Mouse (Mus musculus): ENCODE data around the gene Tmco4.
"Not testable (repeated sequence)": the region's sequence is repeated elsewhere in the genome, so short reads cannot be mapped to it uniquely, and the experiment has no call there.

The Tmco4 gene

DNA sequence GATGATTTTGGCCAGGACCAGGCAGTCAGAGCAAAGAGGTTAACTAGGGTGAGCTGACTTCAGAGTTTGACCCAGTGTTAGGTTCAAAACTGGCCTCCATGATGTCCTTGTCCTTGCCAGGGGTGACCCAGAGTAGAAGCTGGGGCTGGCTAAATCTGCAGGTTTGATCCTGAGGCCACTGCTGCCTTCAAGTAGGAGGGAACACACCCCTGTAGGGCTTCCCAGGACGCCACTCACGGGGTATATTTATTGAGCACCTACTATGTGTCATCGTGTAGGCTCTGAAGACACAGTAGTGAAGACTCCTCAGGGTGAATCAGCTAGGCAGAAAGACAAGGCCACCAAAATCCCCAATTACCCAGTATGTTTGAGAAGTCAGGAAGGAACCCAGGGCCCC lies 1.0 kb downstream of the Tmco4 start:
- DNase-seq (ENCODE audit: low spot score) = no peak

DNA sequence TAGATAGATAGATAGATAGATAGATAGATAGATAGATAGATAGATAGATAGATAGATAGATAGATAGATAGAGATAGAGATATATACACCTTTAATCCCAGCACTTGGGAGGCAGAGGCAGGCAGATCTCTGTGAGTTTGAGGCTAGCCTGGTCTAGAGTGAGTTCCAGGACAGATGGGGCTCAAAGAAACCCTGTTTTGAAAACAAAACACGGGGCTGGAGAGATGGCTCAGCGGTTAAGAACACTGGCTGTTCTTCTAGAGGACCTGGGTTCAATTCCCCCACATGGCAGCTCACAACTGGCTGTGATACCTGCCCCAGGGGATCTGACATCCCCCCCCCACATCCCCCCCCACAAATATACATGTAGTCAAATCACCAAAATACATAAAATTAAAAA lies 1.9 kb downstream of the Tmco4 start:
- not testable (repeated sequence) for DNase-seq (ENCODE audit: low spot score)

DNA sequence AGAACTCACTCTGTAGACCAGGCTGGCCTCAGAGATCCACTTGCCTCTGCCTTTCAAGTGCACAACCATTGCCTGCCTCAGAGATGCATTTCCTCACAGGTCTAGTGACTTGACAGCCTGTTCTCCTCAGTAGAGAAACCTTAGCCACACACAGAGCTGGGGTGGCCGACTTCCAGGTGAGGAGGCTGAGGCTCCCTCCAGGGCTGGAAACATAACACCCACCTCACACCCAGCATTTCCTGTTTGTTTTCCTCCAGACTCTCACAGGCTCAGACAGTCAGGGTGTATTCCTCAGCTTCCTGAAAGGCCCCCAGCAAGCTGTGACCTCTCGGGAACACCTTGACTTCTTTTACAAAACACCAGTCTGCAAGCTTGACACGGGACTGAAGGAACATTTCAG lies 2.5 kb downstream of the Tmco4 start:
- no peak for DNase-seq (ENCODE audit: low spot score)

DNA sequence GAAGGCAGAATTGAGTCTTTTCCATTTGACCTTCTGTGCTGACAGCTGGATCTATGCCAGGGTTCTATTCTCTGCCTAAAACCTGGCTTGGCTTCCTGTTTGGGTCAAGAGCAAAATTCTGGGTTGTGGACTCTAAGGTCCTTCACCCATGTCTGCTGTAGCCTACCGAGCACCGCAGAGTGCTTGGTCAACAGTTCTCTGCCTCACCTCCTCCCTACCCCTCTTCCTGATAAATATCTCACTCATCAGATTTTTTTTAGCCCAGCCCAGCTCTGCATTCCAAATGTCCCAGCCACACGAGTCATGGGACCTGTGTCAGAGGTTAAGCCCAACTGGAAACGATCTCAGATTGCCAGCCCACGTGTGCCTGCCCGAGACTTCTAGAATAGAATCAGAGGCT lies 3.4 kb downstream of the Tmco4 start:
- DNase-seq (ENCODE audit: low spot score) = no peak

DNA sequence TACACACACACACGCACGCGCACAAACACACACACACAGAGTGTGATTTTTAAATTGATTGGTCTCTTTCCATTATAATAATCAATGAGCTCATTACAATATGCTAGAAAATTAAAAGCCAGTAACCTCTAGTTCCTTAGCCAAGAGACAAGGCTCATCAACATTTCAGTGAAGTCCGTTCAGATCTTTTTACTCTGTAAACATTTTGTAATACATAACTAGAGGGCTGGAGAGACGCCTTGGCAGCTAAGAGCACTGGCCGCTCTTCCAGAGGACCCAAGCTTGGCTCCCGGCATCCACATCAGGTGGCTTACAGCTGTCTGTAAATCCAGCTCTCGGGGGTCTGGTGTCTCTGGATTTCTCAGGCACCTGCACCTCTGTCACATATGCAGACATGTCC lies 7.3 kb downstream of the Tmco4 start:
- DNase-seq (ENCODE audit: low spot score) = no peak

DNA sequence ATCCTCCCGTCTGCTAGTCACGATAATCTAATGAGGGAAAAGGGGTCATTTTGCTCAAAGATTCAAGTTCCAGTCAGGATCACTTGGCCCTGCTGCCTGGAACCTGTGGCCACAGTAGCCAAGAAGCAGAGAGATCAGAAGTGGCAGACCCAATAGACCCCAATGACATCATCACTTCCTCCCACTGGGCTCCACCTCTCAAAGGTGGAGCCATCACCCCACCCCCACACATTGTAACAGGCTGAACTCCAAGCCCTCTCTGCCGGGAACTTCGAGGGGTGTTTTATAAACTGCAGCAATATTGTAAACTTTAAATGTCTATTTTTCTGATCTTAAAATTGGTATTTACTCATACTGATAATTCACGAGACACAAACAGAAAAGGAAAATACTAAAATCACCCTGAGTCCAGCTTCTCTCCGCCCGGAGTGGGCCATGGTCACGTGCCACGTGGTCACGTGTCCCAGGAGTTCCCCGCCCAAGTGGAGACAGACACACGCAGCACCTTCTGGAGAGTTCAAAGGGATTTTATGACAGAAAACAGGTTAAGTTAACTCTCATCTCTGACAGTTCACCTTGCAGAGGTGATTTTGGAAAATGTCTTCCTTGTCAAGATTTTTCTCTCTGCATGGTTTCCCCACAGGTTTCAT lies 8.2 kb downstream of the Tmco4 start:
- no peak for DNase-seq (ENCODE audit: low spot score)

DNA sequence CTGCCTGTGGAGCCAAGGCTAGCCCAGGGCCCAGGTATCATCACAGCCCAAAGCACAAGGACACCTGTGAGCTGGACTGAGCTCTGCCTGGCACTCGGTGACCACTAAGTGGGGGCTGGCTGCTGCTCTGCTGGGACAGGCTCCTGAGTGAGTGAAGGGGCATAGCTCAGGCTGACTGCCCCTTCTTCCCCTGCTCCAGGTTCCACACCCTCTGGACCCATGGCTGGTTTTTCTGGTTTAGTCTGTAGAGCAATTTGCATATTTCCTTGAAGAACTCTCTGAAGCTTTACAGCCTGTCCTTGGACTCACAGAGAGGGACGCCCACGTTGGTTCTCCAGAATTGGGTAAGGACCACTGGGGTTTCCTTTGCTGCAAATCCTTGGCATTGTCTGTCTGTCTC lies 10.7 kb downstream of the Tmco4 start:
- DNase-seq (ENCODE audit: low spot score) = no peak

DNA sequence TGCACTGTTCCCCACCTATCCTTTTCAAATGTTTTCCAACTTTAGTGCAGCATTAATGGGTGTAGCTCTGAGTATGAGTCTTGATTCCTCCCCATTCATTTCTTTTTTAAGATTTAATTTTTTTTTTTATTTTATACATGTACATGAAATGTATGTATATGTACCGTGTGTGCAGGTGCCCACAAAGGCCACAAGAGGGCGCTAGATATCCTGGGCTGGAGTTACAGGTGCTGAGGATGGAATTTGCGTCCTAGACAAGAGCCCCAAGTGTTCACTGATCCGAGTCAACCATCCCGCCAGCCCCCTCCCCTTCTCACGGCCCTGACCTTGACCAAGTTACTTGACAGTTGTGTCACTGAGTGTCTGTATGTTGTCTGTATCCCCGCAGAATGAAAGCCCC lies 12.1 kb downstream of the Tmco4 start:
- no peak for DNase-seq (ENCODE audit: low spot score)

DNA sequence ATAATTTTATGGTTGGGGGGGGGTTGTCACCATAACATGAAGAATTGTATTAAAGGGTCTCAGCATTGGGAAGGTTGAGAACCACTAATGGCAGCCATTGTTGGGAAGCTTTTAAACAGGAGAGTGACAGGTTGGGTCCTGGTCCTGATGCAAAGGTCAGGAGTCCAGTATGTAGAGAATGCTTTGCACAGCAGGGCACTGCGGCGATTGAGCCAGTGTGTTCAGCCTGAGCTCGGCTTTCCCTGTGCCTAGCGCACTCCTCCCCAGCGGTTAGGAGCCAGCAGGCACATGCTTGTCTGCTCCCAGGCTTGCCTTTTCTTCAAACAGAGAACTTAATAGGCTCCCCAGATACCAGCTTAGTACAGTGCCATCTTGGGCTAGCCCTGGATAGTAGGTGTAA lies 13.6 kb downstream of the Tmco4 start:
- no peak for DNase-seq (ENCODE audit: low spot score)

DNA sequence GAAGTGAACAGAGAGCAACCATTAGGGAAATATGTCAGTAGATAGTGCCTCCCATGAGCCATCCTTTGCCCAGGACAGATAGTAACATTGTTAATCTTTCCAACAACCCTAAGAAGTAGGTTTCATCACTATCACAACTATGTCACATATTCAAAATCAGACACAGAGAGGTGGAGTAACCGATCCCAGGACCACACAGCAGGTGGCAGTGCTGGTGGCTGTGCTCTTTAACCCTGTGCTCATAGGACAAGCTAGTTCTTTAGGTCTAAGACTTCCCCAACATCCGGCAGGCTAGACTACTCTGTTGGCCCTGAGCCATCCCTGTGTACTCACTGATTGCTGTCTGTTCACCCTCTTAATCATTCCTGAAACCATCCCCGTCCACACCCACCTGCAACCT lies 21.7 kb downstream of the Tmco4 start:
- DNase-seq (ENCODE audit: low spot score) = no peak

DNA sequence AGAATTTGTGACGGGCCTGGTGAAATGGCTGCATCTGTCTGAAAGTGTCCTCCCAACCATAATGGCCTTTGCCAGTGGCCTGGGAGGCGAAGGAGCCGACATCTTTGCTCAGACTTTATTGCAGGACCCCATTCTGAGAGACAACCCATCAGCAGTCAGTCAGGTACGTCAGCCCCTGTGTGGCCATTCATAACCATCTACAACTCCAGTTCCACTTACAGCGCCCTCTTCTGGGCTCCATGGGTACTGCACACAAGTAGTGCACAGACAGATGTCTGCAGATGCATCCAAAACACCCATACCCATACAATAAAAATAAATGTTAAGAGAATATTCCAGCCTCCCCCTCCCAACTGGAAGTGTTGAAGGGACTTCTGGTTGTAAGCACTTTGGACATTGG lies 23.7 kb downstream of the Tmco4 start:
- peak; percentile 27 for DNase-seq (ENCODE audit: low spot score)

DNA sequence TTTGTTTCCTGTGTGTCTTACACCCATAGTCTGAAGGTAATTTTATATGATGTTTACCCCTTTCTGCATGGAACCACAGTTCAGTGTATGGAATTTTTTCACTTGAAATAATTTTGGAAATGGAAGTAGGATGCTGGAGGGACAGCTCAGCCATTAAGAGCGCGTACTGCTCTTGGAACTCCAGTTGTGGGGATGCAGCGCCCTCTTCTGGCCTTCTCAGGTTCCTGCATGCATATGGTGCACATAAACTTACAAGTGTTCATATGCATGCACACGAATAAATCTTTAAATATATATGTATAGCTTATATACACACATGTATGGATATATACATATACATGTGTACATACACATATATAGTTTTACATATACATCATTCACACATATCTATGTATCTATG lies 24.4 kb downstream of the Tmco4 start:
- DNase-seq (ENCODE audit: low spot score) = peak; percentile 18

DNA sequence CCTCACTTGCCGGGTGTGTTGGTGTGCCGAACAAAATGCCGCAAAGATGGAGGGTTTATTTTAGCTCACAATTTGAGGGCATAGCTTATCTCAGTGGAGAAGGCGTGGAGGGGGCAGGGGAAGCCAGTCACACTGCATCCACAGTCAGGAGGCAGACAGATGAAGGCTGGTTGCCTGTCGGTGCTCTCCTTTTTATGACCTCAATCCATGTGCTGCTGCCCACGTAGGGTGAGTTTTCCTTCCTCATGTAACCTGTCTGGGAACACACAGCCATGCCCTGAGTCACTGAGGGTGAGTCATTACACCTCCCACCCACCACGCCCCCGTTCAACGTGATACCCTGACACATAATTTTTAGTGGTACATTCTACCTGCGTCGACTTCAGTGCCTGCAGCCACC lies 25.9 kb downstream of the Tmco4 start:
- no peak for DNase-seq (ENCODE audit: low spot score)

DNA sequence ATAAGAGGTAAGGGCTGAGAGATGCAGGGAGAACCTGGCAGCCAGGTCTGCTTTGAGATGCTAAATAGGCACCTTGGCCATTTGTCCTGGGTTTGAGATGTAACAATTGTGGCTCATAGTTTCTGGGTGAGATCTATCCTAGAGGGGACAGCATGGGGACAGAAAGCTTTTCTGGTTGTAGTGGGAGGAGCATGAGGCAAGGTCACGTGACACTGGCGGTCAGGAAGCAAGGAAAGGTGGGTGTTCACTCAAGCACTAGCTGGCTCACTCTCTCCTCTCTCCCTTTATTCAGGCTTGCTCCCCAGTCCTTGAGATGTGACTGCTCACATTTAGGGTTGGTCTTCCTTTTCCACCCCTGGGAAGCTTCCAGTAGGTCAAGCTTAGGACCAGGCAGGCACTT lies 28.3 kb downstream of the Tmco4 start:
- DNase-seq (ENCODE audit: low spot score) = no peak

DNA sequence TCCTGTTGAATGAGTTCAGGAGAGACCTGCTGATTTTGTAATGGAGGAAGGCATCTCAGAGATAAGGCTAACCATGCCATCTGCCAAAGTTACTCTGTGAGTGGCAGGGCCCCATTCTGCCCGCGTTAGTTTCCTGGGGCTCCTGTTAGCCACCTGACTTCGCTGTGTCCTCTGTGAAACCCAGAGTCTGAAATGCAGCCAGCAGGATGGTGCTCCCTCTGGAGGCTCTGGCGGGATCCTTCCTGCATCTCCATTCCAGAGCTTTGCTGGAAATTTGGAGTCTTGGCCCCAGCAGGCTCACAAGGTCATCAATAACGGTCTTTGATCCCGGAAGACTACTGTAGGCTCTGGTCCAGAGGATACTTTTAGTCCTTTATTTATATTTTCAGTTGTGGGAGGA lies 28.7 kb downstream of the Tmco4 start:
- DNase-seq (ENCODE audit: low spot score) = no peak

DNA sequence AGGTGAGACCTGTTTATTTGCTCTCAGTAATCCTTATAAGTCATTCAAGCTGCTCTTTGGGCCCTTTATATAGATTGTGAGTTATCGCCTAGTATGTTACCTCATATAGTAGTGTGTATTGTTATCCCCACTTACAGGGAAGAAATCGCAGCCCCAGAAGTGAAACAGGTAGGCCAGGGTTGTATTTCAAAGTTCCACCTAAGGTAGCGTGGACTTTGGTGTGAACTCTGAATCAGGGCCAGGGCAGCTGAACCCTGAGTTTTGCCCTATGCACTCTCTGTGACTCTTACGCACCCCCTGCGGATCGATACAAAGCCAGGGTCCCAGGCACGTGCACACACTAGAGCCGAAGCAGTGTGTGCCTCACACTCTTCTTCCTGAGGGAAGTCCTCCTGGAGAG lies 31.4 kb downstream of the Tmco4 start:
- DNase-seq (ENCODE audit: low spot score) = no peak

DNA sequence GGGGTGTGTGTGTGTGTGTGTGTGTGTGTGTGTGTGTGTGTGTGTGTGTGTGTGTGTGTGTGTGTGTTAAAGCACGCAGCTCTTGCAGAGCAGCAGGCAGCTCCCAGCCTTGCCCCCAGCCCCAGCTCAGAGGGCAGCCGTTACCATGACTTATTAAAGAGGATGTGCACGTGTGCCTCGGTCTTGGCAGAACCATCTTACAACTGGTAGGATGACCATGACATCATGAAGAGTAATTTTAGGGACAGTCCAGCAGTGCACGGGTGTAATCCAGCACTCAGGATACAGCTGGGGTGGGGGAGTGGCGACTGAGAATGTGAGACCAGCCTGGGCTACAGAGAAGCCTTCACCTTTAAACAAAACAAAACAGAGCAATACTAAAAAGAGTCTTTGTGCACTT lies 32.5 kb downstream of the Tmco4 start:
- DNase-seq (ENCODE audit: low spot score) = no peak

DNA sequence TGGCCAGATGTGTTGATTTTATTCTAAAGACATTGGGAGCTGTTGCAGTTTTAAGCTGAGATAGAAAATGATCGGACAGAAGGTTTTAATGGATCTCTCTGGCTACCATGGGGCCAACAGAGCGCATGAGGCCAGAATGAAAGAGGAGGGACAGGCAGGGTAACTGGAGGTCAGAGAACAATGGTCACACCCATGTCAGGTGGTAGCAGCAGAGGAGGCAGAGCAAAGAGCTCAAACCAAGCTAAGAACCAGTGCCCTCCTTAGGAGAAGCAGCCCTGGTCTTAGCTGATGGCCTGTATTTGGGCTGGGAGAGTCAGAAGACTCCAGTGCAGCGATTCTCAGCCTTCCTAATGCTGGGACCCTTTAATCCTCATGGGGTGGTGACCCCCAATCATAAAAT lies 34.7 kb downstream of the Tmco4 start:
- DNase-seq (ENCODE audit: low spot score) = no peak

DNA sequence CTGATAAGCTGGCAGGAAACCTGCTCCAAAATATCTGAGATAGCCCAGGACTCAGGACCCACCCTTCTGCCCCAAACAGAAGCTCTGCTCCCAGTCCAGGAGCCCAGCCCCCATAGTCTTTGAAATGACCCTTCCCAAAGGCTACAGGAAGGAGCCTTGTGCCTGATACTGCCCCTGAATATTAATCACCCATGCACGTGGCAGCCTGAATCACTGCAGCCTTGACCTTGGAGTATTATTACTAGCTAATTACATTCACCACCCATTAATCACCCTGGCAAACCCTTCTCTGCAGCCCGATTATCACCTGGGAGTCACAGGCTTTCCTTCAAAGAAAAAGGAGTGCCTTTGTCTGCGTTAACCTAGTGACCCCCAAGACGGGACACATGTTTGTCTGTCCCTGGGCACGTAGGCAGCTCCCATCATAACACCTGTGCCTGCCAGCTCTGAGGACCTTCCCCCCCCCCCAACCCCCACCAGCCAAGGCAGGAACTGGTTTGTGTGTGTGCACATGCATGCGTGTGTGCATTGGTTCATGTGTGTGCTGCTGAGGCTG lies 35.4 kb downstream of the Tmco4 start:
- DNase-seq (ENCODE audit: low spot score) = no peak

DNA sequence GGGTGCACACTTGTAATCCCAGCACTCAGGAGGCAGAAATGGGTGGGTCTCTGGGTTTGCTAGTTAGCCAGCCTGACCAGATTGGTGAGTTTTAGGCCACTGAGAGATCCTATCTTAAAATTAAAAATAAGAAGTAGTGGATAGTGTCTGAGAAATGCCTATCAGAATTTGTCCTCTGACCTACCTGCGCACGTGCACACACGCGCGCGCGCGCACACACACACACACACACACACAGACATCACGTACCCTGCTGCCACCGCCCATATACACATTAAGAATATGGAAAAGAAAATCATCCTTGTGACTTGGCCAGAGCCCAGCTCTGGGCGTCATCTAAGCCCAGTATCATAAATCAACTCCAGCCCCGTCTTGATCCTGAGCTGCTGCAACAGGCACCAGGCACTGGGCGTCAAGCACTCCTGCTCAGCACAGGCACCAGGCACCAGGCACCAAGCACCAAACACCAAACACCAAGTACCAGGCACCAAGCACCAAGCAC lies 38.6 kb downstream of the Tmco4 start:
- DNase-seq (ENCODE audit: low spot score) = no peak

DNA sequence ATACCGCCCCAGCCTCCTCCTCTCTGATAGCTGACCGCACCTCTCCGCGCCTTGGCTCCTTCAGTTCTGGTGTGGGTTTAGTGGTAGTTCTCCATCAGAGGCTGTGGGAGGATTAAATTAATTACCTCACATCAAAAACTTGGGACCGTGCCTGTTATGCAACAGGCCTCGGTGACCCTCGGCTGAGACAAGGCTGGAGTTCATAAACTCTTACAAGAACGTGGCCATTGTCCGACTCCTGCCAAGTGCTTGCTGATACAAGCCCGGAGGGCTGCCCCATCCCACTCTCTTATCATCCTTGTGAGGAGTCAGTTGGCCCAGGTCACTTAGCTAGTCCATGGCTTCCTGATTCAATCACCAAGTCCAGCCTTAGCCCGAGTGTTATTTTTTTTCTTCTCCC lies 40.6 kb downstream of the Tmco4 start:
- DNase-seq (ENCODE audit: low spot score) = no peak

DNA sequence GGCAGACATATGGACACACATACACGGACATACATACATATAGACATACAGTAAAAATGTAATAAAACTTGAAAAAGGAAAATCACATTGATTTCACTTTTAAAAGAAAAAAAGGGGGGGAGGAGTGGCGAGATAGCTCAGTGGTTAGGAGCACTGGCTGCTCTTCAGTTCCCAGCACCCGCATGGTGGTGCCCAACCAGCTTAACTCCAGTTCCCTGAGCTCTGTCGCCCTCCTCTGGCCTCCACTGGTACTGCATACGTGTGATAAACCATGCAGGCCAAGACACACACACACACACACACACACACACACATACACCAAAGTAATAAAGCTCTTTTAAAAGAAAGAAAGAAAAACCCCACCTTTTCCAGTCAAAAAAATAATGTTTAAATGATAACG lies 42.1 kb downstream of the Tmco4 start:
- peak; percentile 10 for DNase-seq (ENCODE audit: low spot score)

DNA sequence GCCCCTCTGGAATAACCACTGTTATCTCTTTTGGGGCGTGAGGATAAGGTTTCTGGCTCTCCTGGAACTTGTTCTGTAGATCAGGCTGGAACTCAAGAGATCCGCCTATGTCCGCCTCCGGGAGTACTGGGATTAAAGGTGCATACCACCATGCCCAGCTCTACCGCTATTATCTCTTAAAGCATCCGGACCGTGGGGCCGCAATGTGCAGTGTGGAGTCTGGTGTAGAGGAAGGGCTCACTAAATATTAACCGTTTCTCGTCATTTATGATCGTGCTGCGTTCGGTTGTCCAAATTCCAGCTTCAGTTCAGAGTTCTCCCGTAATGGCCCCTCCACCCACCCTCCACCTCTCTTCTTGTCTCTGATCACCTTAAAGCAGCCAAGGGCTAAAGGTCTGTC lies 45.7 kb downstream of the Tmco4 start:
- no peak for DNase-seq (ENCODE audit: low spot score)

DNA sequence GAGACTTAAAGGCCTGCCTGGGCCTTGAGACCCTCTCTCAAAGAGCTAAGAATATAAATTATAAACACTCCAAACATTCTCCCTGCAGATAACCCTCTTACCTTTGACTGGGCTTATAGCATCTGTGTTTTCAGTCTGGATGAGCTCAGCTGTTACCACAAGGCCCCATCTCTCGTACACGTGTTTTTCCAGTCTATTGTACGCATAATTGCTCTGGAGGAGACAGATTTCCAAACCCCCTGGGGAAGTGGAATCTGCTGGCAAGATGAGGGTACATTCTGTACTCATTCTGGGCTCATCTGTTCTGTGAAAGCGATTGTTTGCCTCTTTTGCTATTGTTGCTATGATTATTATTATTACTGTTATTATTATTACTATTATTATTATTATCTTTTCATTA lies 46.3 kb downstream of the Tmco4 start:
- no peak for DNase-seq (ENCODE audit: low spot score)
